Mouse (Mus musculus) left cerebral cortex, adult 9 months (tissue): Measurements from ENCODE around the gene H2afx.
"Not testable (repeated sequence)": the region's sequence is repeated elsewhere in the genome, so short reads cannot be mapped to it uniquely, and the experiment has no call there.

ENCODE experiments used
- DNase-seq, 2 experiments: peaks; one replicate each; pipeline ENCODE4 v3.0.0; 2022; ENCODE audit warnings: low spot score in 2 of 2

H2afx gene

DNA sequence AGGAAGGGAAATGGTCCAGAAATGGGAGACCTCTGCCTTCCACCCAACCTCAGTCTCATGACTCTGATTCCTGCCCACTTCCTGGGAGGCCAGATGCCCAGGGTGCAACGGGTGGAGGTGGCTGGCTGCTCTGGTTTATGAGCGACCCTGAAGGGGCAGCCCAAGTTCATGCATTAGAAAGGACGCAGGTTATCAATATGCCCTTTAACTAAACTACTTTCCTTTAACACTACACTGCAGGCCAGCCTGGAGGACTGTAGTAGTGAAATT is 15.7 kb upstream of the H2afx start:
- DNase-seq = no peak

- no peak for DNase-seq
These were observed 15.2 kb upstream of the H2afx start for GRCm38 (mm10) chr9:44319105-44319886.

- DNase-seq = peak; percentile 91 to 94
These were observed 14.4 kb upstream of the H2afx start, which contains the start of gene C2cd2l for GRCm38 (mm10) chr9:44319887-44320798. TSS of gene C2cd2l (minus strand) at chr9:44320285.

GRCm38 (mm10) chr9:44320799-44321133 is 13.7 kb upstream of the H2afx start:
- peak in 1 of 2 experiments; percentile 66 for DNase-seq

GRCm38 (mm10) chr9:44323656-44324055 is 10.8 kb upstream of the H2afx start:
- DNase-seq = not testable (repeated sequence)

- no peak for DNase-seq
These were observed 10.3 kb upstream of the H2afx start for GRCm38 (mm10) chr9:44324147-44324546.

GRCm38 (mm10) chr9:44325032-44325767 is 9.3 kb upstream of the H2afx start:
- not testable (repeated sequence) for DNase-seq

DNA sequence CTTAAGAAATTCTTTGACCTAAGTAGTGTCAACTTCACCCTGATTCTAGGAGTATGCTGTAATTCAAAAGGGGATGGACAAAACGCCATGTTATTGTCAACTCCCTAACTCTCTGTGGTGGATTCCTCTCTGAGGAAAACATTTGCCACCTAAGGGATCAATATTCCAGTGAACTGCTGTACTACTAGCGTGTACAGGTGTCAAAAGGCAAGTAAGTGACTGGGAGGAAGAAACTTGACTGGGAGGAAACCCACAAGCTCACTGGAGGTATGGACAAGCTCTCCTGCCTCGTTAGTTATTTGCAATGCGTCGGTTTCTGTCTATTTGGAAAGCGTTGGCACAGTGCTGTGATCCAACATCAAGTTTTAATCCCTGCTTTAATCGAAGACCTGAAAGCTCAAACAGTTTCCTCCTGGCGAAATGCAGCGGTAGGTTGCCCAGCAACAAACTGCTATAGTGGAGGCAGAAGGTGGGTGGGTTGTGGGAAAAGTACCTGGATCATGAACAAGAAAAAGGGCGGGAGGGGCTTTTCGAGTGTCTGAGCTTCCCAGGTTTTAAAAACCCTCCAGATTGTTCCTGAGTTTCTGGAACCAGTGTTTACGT is 8.6 kb upstream of the H2afx start, which contains the start of gene Dpagt1:
Gene Dpagt1, plus strand, starts transcription at position 252 of the 603 bp plus-strand sequence.
- DNase-seq = no peak

- DNase-seq = peak in 1 of 2 experiments; percentile 92
These were observed 8.0 kb upstream of the H2afx start for GRCm38 (mm10) chr9:44326371-44327063.

DNA sequence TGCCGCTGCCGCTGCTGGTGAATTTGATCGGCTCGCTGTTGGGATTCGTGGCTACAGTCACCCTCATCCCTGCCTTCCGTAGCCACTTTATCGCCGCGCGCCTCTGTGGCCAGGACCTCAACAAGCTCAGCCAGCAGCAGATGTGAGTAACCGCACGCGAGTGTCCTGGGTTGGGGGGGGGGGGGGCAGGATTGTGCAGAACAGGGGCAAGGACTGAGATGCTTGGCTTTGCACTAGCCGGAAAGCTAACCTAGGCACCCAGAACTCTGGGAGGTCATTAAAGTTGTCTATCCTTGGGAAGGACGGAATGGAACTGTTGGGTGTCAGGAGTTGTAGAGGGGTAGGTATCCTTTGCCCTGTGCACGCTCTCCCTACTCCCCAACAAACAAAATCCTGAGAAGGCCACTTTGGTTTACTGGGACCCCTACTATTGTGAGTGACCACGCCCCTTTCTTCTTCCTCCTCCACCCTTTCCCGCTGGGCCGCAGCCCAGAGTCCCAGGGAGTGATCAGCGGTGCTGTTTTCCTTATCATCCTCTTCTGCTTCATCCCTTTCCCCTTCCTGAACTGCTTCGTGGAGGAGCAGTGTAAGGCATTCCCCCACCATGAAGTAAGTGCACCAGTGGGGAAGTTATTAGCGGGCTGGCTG is 7.3 kb upstream of the H2afx start:
- no peak for DNase-seq

DNA sequence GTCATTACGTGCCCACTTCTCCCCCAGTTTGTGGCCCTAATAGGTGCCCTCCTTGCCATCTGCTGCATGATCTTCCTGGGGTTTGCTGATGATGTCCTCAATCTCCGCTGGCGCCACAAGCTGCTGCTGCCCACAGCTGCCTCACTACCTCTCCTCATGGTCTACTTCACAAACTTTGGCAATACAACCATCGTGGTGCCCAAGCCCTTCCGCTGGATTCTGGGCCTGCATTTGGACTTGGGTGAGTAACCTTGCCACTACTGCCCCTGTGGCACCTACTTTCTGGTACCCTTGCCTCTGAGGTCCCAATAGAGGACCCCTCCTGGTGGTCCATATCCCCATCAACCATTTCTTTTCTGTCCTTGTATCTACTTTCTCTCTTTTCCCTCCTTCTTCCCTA is 6.6 kb upstream of the H2afx start:
- DNase-seq = no peak

GRCm38 (mm10) chr9:44330736-44331135 is 3.8 kb upstream of the H2afx start:
- DNase-seq = no peak

DNA sequence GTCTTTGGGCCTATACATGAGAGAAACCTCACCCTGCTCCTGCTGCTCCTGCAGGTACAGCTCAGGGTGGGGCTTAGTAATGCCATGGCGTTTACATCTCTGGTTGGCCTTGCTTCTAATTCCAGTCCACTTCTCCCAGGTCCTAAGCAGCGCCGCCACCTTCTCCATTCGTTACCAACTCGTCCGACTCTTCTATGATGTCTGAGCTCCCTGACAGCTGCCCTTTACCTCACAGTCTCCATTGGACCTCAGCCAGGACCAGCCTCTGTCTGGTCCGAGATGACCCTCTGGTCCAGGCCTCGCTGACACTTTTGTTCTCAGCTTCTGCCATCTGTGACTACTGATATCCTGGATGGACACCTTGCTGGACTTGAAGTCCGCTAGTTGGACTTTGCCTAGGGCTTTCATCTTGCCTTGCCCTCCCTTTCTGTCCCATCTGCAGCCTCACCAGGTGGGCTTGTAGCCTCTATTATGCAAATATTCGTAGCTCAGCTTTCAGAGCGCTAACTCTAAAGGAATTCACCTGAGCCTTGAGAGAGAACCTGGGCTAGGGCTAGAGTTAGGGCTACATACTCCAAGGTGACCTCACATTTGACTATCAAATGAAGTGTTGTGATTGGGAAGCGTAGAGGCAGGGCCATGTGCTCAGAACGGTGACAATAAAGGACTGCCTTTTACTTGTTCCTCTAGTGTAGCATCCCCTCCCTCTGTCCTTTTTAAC is 1.4 kb upstream of the H2afx start:
- no peak for DNase-seq

GRCm38 (mm10) chr9:44335331-44336092 is 1.0 kb downstream of the H2afx start:
- DNase-seq = no peak

DNA sequence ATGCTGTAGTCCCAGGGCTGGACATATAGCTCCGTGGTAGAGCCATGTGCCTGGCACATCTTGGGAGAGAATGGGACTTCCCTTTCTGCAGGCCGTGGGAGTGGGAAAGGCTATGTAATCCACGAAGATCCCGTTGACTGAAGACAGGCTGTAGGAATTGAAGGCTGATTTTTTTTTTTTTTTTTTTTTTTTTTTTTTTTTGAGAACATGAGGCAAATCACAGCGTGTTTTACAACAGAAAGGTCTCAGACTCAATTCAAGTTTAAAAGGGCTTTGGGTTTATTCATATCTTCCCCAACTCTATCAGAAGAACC is 1.6 kb downstream of the H2afx start:
- DNase-seq = no peak

GRCm38 (mm10) chr9:44336513-44336912 is 2.0 kb downstream of the H2afx start:
- DNase-seq = not testable (repeated sequence)

DNA sequence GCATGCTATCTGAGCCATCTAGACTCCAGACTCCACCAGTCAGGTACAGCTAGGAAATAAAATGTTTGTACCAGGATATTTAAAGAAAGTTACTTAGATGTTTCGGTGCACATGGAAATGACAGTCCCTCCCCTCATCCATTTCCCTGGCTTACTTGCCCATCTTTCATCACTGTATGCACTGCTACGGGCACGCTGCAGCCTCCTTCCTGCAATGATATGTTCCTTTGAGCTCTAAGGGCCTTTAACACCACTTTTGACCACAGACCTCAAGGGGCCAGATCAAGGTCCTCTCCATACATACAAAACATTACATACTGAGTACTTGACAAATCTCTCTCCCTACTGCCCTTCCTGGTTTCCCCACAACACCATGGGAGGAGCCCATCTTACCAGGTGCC is 2.5 kb downstream of the H2afx start:
- DNase-seq = no peak

GRCm38 (mm10) chr9:44337436-44338169 is 3.1 kb downstream of the H2afx start:
- DNase-seq = no peak

- DNase-seq = no peak
These were observed 4.1 kb downstream of the H2afx start for GRCm38 (mm10) chr9:44338574-44338973.
